8 mouse cellular contexts compared by ENCODE assay signal in the genomic region with DNA sequence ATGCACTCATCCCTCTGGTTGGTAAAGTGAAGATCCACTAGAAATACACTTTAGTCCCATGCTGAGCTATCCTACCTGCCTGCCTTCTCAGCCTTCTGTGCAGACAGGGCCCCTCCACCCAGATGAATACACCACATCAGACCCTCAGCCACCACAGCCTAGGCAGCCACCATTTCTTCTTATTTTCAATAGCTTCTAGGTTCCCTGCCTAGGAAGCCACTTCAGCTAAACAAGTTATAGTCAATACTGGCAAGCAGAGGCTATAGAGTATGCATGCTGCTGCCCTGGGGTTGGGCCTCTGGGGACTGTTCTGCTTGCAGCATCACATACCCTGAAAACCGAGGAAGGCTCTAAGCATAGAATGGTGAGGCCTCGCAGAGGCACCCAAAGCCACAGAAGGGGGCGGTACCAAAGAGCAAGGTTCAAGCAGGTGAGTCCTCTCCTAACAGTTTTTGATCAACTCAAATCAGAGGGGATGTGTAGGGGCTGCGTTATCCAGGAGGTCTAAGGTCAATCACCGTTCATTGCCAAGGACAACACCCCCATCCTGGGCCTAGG. TPM values are rescaled to one million over a fixed set of nuclear protein-coding genes. Genes with fewer than 3 reads are reported as not detected.
DNase-seq lines count a peak whose midpoint lies in the region; ATAC-seq and TF ChIP-seq lines count a peak whose summit lies in the region.

A gene (plus strand): TSS at position 341 of the 558 bp plus-strand sequence.

- ATAC-seq in forebrain, postnatal 0 days = no peak
- no peak for ATAC-seq in hindbrain, embryonic 13.5 days (ENCODE audit: low FRiP score)
- ATAC-seq in midbrain, embryonic 15.5 days (replicated peaks) = peak; percentile 12; the same call in 1 of the 2 replicates

- TF ChIP-seq POLR2A in kidney, adult 2 months (IDR thresholded peaks at IDR 0.05; ENCODE audit: low read depth, low read length) = no peak

- no peaks in the 10 kb centered on the region for H3K36me3 ChIP-seq in kidney, adult 2 months (ENCODE audit: control insufficient read depth, insufficient read depth, low read length)
- peaks cover 50% of the 10 kb centered on the region for H3K36me3 ChIP-seq in forebrain, postnatal 0 days (ENCODE audit: insufficient read depth)
- H3K36me3 ChIP-seq in hindbrain, embryonic 13.5 days = peaks cover 55% of the 10 kb centered on the region
- peaks cover 27% of the 10 kb centered on the region for H3K36me3 ChIP-seq in midbrain, embryonic 15.5 days (replicated peaks)

- WGBS in kidney, adult 2 months = 9% methylated on average over 5 of the region's 5 CpGs
- 15% methylated on average over 5 of the region's 5 CpGs for WGBS in forebrain, postnatal 0 days
- WGBS in hindbrain, embryonic 13.5 days = 7% methylated on average over 5 of the region's 5 CpGs
- WGBS in midbrain, embryonic 15.5 days = 19% methylated on average over 5 of the region's 5 CpGs

- no peaks in the 10 kb centered on the region for H3K9me3 ChIP-seq in forebrain, postnatal 0 days (ENCODE audit: low read length)
- no peaks in the 10 kb centered on the region for H3K9me3 ChIP-seq in hindbrain, embryonic 13.5 days
- no peaks in the 10 kb centered on the region for H3K9me3 ChIP-seq in midbrain, embryonic 15.5 days

- peak within 1 kb of the TSS; percentile 85 for H3K4me2 ChIP-seq in forebrain, postnatal 0 days (ENCODE audit: low read depth)
- H3K4me2 ChIP-seq in hindbrain, embryonic 13.5 days = peak within 1 kb of the TSS; percentile 85
- peak within 1 kb of the TSS; percentile 82 for H3K4me2 ChIP-seq in midbrain, embryonic 15.5 days

- no peaks in the 10 kb centered on the region for H3K27me3 ChIP-seq in kidney, adult 2 months (replicated peaks; ENCODE audit: control insufficient read depth, insufficient read depth, low read length)
- no peaks in the 10 kb centered on the region for H3K27me3 ChIP-seq in forebrain, postnatal 0 days (ENCODE audit: insufficient read depth, low read length)
- no peaks in the 10 kb centered on the region for H3K27me3 ChIP-seq in hindbrain, embryonic 13.5 days
- no peaks in the 10 kb centered on the region for H3K27me3 ChIP-seq in midbrain, embryonic 15.5 days (replicated peaks)

- DNase-seq in kidney, adult 2 months = peak; percentile 41
- DNase-seq in kidney, adult 11 months = no peak
- peak; percentile 26 for DNase-seq in adrenal gland, adult 2 months
- no peak for DNase-seq in forebrain, postnatal 0 days
- DNase-seq in left cerebral cortex, postnatal 36 days (ENCODE audit: low spot score in 2 of 2) = no peak
- DNase-seq in Muller cell, postnatal 12 days (ENCODE audit: inconsistent ontology term) = no peak

- peaks cover 9% of the 10 kb centered on the region; the same call in 1 of the 2 replicates for H3K4me1 ChIP-seq in kidney, adult 2 months (ENCODE audit: control insufficient read depth, insufficient read depth, low read length)
- H3K4me1 ChIP-seq in forebrain, postnatal 0 days (ENCODE audit: insufficient read depth) = peaks cover 16% of the 10 kb centered on the region
- H3K4me1 ChIP-seq in hindbrain, embryonic 13.5 days (replicated peaks) = peaks cover 39% of the 10 kb centered on the region
- peaks cover 27% of the 10 kb centered on the region for H3K4me1 ChIP-seq in midbrain, embryonic 15.5 days

- intact Hi-C loops in left cerebral cortex, postnatal 36 days (cut with DNase I) = loop anchor here (1.0 kb wide), 1 partner anchor 71 kb away; a partner anchor contains a TSS

- peak within 1 kb of the TSS; percentile 96 for H3K9ac ChIP-seq in forebrain, postnatal 0 days
- peak within 1 kb of the TSS; percentile 97 for H3K9ac ChIP-seq in hindbrain, embryonic 13.5 days
- H3K9ac ChIP-seq in midbrain, embryonic 15.5 days = peak within 1 kb of the TSS; percentile 92

- H3K4me3 ChIP-seq in kidney, adult 2 months (ENCODE audit: insufficient read depth, low read depth, low read length) = peak within 1 kb of the TSS; percentile 84
- peak within 1 kb of the TSS; percentile 97 for H3K4me3 ChIP-seq in forebrain, postnatal 0 days (ENCODE audit: low read depth, low read length)
- H3K4me3 ChIP-seq in hindbrain, embryonic 13.5 days = peak within 1 kb of the TSS; percentile 96
- peak within 1 kb of the TSS; percentile 87 for H3K4me3 ChIP-seq in midbrain, embryonic 15.5 days

- H3K27ac ChIP-seq in kidney, adult 2 months (ENCODE audit: insufficient read depth, low read depth, low read length) = peak within 1 kb of the TSS; percentile 80
- H3K27ac ChIP-seq in forebrain, postnatal 0 days (ENCODE audit: low read depth, low read length) = peak within 1 kb of the TSS; percentile 94
- H3K27ac ChIP-seq in hindbrain, embryonic 13.5 days = peak within 1 kb of the TSS; percentile 93
- peak within 1 kb of the TSS; percentile 94 for H3K27ac ChIP-seq in midbrain, embryonic 15.5 days

- TF ChIP-seq CTCF in kidney, adult 2 months (conservative IDR thresholded peaks at IDR 0.05; ENCODE audit: insufficient read depth, insufficient read length, low read depth, low read length) = no peak
- no peak for TF ChIP-seq CTCF in forebrain, postnatal 0 days (IDR thresholded peaks at IDR 0.05; ENCODE audit: low read depth)

RNA-seq across cellular contexts. Expression of the gene that starts here (rescaled TPM):
- polyA plus RNA-seq in kidney, adult 2 months (2012; rRNA removed) = 19.6 and 22.1 TPM in 2 replicates
- 10 to 100 TPM; 63.0 to 69.0 TPM for total RNA-seq in adrenal gland, adult 2 months (2021)
- 6.7 and 9.6 TPM in 2 replicates for polyA plus RNA-seq in adrenal gland, adult 2 months (2012; rRNA removed)
- total RNA-seq in forebrain, postnatal 0 days (2014; rRNA removed) = 45.8 and 49.6 TPM in 2 replicates
- polyA plus RNA-seq in forebrain, postnatal 0 days (2015; fragmentation: Nextera tagmentation; extraction: Ambion mirVana) = 43.7 and 46.5 TPM in 2 replicates
- 63.7 and 67.7 TPM in 2 replicates for polyA plus RNA-seq in hindbrain, embryonic 13.5 days (2015; fragmentation: Nextera tagmentation; extraction: Ambion mirVana)
- 10 to 100 TPM; 49.8 to 54.4 TPM for total RNA-seq in left cerebral cortex, postnatal 36 days (2021)
- polyA plus RNA-seq in midbrain, embryonic 15.5 days (2015; fragmentation: Nextera tagmentation; extraction: Ambion mirVana) = 68.4 and 69.0 TPM in 2 replicates

Comparison
In these comparisons a context has a peak if more than half of its experiments do, and no peak if none do; other contexts are left out.
1. DNase-seq: peak in kidney, adult 2 months (single experiment) and adrenal gland, adult 2 months (single experiment); none in kidney, adult 11 months (single experiment), forebrain, postnatal 0 days (single experiment), left cerebral cortex, postnatal 36 days (0 of 2) and Muller cell, postnatal 12 days (single experiment).
2. Peak in every context shown above with its lines, with median percentiles within 50 percentile points of each other: H3K27ac ChIP-seq, H3K4me3 ChIP-seq, H3K4me2 ChIP-seq and H3K9ac ChIP-seq.